Mouse (Mus musculus) ES-Bruce4 (cell line): ENCODE data around the gene Adamtsl1.

Source experiments
- CTCF ChIP-seq: IDR thresholded peaks from one replicate; pipeline ENCODE4 v1.8.1; 2011; ENCODE audit warnings: low read depth, low read length
- EP300 ChIP-seq: IDR thresholded peaks from 2 replicates; pipeline ENCODE4 v1.6.1; 2011; ENCODE audit warnings: low read depth, low read length; ENCODE audit not compliant: insufficient read depth
- POLR2A ChIP-seq: IDR thresholded peaks from one replicate; pipeline ENCODE4 v1.8.1; 2011; ENCODE audit warnings: low read length; ENCODE audit not compliant: insufficient read depth

GRCm38 (mm10) chr4:86077355-86077754 is 563.4 kb downstream of the Adamtsl1 start:
- TF ChIP-seq CTCF: no peak
- no peak for TF ChIP-seq POLR2A
- TF ChIP-seq EP300: no peak
